Mouse (Mus musculus): ENCODE data around the gene 2610008E11Rik. TPM values are rescaled to one million over a fixed set of nuclear protein-coding genes. Genes with fewer than 3 reads are reported as not detected.

The 2610008E11Rik gene
- polyA plus RNA-seq (2012; rRNA removed): 1.2 and 2.9 TPM in 2 replicates

GRCm38 (mm10) chr10:79097161-79097754 is at the start of gene 2610008E11Rik:
TSS of gene 2610008E11Rik (minus strand) at chr10:79097600.
- no peak for TF ChIP-seq CTCF (IDR thresholded peaks at IDR 0.05; ENCODE audit: insufficient read depth, low read length)
- peak; percentile 53; the same call in 1 of the 2 replicates for TF ChIP-seq POLR2A (IDR thresholded peaks at IDR 0.05; ENCODE audit: borderline replicate concordance, extremely low read depth, low read depth, low read length)
- peak; percentile 88 for DNase-seq
- Histone ChIP-seq H3K4me3 (replicated peaks; ENCODE audit: extremely low read depth, low read depth, low read length) (peak within 1 kb of the TSS; percentile 96), H3K4me1 (ENCODE audit: control insufficient read depth, insufficient read depth, low read length) (peaks cover 2% of the 10 kb centered on the region; the same call in 1 of the 2 replicates)
- under 1% methylated on average over 36 of the region's 36 CpGs for WGBS

GRCm38 (mm10) chr10:79116125-79116849 is 18.9 kb upstream of the 2610008E11Rik start:
- Histone ChIP-seq H3K4me1 (ENCODE audit: control insufficient read depth, insufficient read depth, low read length) (peaks cover 3% of the 10 kb centered on the region; the same call in 1 of the 2 replicates), H3K4me3 (replicated peaks; ENCODE audit: extremely low read depth, low read depth, low read length) (no peak overlapping the region)
- peak; percentile 23 for DNase-seq
- 19% methylated on average over 4 of the region's 4 CpGs for WGBS
- TF ChIP-seq CTCF (IDR thresholded peaks at IDR 0.05; ENCODE audit: insufficient read depth, low read length) (peak; percentile 37; the same call in 1 of the 2 replicates), POLR2A (IDR thresholded peaks at IDR 0.05; ENCODE audit: borderline replicate concordance, extremely low read depth, low read depth, low read length) (no peak)

DNA sequence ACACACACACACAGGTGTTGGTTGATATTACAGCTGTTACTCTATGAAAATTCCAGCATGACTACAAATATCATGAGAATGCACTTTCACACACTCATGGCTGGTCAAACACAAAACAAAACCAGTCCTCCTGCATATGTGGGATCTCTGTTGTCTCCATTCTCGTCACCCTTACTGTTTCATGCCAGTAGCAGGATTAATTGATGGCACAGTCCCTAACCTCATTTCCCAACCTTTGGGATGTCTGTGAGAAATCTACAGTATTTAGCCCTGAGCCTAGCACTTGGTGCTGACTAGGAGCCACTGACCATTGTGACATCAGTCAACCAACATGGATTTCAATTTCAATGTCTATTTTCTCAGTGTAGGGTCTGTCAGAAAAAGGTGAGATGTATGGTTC is 17.7 kb upstream of the 2610008E11Rik start:
- TF ChIP-seq CTCF (IDR thresholded peaks at IDR 0.05; ENCODE audit: insufficient read depth, low read length) (no peak), POLR2A (IDR thresholded peaks at IDR 0.05; ENCODE audit: borderline replicate concordance, extremely low read depth, low read depth, low read length) (no peak)
- 71% methylated on average over 1 of the region's 1 CpGs for WGBS
- H3K4me3 ChIP-seq (replicated peaks; ENCODE audit: extremely low read depth, low read depth, low read length): no peak overlapping the region
- DNase-seq: no peak
- H3K4me1 ChIP-seq (ENCODE audit: control insufficient read depth, insufficient read depth, low read length): peaks cover 3% of the 10 kb centered on the region; the same call in 1 of the 2 replicates

GRCm38 (mm10) chr10:79110482-79110881 is 13.1 kb upstream of the 2610008E11Rik start:
- no peak overlapping the region for H3K4me3 ChIP-seq (replicated peaks; ENCODE audit: extremely low read depth, low read depth, low read length)
- H3K4me1 ChIP-seq (ENCODE audit: control insufficient read depth, insufficient read depth, low read length): no peaks in the 10 kb centered on the region
- 88% methylated on average over 5 of the region's 5 CpGs for WGBS
- TF ChIP-seq POLR2A (IDR thresholded peaks at IDR 0.05; ENCODE audit: borderline replicate concordance, extremely low read depth, low read depth, low read length): no peak
- TF ChIP-seq CTCF (IDR thresholded peaks at IDR 0.05; ENCODE audit: insufficient read depth, low read length): no peak
- DNase-seq: no peak

DNA sequence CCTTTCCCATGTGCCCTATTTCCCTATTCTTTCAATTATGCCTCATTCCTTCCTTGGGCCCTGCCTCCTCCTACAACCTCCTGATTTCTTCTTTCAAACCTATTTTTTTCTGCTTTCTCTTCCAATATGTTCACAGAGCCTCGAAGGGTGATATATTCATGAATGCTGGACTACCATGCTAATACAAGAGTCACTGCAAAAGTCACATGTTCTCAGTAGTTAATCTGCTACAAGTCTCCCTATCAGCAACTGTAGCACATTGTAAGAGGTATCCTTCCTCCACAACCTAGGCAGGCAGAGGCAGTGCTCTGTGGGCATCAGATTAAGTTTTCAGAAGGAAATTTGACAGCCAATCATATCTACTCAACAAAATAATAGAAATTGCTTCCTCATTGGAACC is 11.8 kb upstream of the 2610008E11Rik start:
- H3K4me1 ChIP-seq (ENCODE audit: control insufficient read depth, insufficient read depth, low read length): no peaks in the 10 kb centered on the region
- WGBS: 74% methylated on average over 1 of the region's 1 CpGs
- TF ChIP-seq CTCF (IDR thresholded peaks at IDR 0.05; ENCODE audit: insufficient read depth, low read length) (no peak), POLR2A (IDR thresholded peaks at IDR 0.05; ENCODE audit: borderline replicate concordance, extremely low read depth, low read depth, low read length) (no peak)
- DNase-seq: no peak
- no peak overlapping the region for H3K4me3 ChIP-seq (replicated peaks; ENCODE audit: extremely low read depth, low read depth, low read length)

- 65% methylated on average over 2 of the region's 2 CpGs for WGBS
- Histone ChIP-seq H3K4me3 (replicated peaks; ENCODE audit: extremely low read depth, low read depth, low read length) (no peak overlapping the region), H3K4me1 (ENCODE audit: control insufficient read depth, insufficient read depth, low read length) (no peaks in the 10 kb centered on the region)
- TF ChIP-seq POLR2A (IDR thresholded peaks at IDR 0.05; ENCODE audit: borderline replicate concordance, extremely low read depth, low read depth, low read length): no peak
- no peak for TF ChIP-seq CTCF (IDR thresholded peaks at IDR 0.05; ENCODE audit: insufficient read depth, low read length)
- no peak for DNase-seq
Measured at GRCm38 (mm10) chr10:79107531-79107930, 10.1 kb upstream of the 2610008E11Rik start.

DNA sequence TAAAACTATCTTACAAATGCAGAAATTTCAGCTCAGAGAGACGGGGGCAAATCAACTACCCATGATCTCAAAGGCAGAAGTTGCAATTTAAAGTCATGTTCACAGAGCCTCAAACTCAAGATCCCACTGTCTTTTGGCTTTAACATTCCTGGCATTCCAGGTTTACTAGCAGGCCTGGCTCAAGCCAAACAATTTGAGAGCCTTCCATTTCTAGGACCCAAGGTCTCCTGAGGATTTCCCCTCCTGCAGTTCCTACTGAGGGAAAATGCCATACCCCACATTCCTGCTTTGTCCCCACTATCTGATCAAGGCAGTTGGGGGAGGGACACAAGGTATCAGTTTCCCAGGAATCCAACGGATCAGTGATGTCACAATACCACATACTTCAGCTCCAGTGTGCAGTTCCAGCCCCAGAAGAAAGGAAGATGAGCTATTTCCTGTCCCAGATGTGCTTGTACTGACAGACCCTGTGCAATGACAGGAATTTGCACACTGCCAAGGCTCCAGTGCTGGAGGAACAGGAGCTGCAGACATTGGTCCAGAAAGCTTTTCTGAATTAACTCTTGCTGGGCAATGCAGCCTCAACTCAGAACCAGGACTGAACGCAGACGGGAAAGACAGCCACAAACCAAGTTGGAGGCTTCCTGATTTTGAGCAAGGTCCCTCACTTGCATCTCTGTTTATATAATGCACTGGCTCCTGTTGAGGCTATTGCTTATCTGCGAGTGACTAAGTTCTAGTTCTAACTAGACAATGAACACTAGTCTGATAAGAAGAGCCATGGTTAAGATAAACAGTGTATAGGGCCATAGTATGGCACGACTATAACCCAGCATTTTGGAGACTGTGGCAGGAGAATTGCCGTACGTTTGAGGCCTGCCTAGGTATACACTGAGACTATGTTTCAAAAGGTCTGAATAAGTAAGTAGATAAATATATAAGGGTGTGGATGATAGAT is 9.2 kb upstream of the 2610008E11Rik start:
- Histone ChIP-seq H3K4me3 (replicated peaks; ENCODE audit: extremely low read depth, low read depth, low read length) (no peak overlapping the region), H3K4me1 (ENCODE audit: control insufficient read depth, insufficient read depth, low read length) (no peaks in the 10 kb centered on the region)
- 46% methylated on average over 8 of the region's 8 CpGs for WGBS
- DNase-seq: no peak
- TF ChIP-seq CTCF (IDR thresholded peaks at IDR 0.05; ENCODE audit: insufficient read depth, low read length): no peak
- TF ChIP-seq POLR2A (IDR thresholded peaks at IDR 0.05; ENCODE audit: borderline replicate concordance, extremely low read depth, low read depth, low read length): no peak

GRCm38 (mm10) chr10:79096706-79097105 is 694 bp downstream of the 2610008E11Rik start:
- peak overlapping the region; percentile 96 for H3K4me3 ChIP-seq (replicated peaks; ENCODE audit: extremely low read depth, low read depth, low read length)
- WGBS: 1% methylated on average over 2 of the region's 2 CpGs
- TF ChIP-seq CTCF (IDR thresholded peaks at IDR 0.05; ENCODE audit: insufficient read depth, low read length): no peak
- TF ChIP-seq POLR2A (IDR thresholded peaks at IDR 0.05; ENCODE audit: borderline replicate concordance, extremely low read depth, low read depth, low read length): no peak
- DNase-seq: no peak
- H3K4me1 ChIP-seq (ENCODE audit: control insufficient read depth, insufficient read depth, low read length): peaks cover 2% of the 10 kb centered on the region; the same call in 1 of the 2 replicates

DNA sequence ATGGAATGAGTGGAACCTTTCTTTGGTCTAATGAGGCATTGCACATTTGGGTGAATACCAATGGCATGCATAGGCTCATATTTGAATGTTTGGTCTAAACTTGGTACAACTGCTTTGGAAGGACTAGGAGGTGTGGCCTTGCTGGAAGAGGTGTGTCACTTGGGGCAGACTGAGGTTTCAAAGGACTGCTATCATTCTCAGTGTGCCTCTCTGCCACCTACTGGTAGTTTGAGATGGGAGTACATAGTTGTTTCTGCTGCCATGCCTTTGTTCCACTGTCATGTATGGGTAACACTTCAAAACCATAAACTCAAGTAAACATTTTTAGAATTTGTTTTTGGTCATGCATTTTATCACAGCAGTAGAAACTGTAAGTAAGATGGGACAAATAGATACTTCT is 5.7 kb downstream of the 2610008E11Rik start:
- DNase-seq: no peak
- peaks cover 2% of the 10 kb centered on the region; the same call in 1 of the 2 replicates for H3K4me1 ChIP-seq (ENCODE audit: control insufficient read depth, insufficient read depth, low read length)
- no peak overlapping the region for H3K4me3 ChIP-seq (replicated peaks; ENCODE audit: extremely low read depth, low read depth, low read length)
- TF ChIP-seq CTCF (IDR thresholded peaks at IDR 0.05; ENCODE audit: insufficient read depth, low read length) (no peak), POLR2A (IDR thresholded peaks at IDR 0.05; ENCODE audit: borderline replicate concordance, extremely low read depth, low read depth, low read length) (no peak)

All from lung, adult 2 months (tissue).